Mouse (Mus musculus): ENCODE results near the gene Ing1.
A peak's percentile ranks its signal among the peaks of the same experiment; 100 is the strongest.
"Not testable (repeated sequence)": the region's sequence is repeated elsewhere in the genome, so short reads cannot be mapped to it uniquely, and the experiment has no call there.

Ing1 gene

DNA sequence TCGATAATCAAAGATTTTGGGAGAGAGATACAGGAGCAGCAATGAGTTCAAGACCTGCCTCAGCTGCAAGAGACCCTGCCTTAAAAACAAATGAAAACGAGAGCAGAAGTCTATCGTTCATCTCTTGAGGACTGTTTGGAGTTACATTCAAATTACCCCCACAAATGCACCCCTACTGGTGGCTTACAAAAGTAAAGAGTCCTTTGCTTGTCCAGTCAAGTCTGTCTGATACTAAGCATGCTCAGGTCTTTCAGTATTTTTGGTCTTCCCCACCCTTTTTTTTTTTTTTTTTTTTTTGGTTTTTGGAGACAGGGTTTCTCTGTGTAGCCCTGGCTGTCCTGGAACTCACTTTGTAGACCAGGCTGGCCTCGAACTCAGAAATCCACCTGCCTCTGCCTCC is 3.9 kb upstream of the Ing1 start:
- DNase-seq (ENCODE audit: low spot score): not testable (repeated sequence)

DNA sequence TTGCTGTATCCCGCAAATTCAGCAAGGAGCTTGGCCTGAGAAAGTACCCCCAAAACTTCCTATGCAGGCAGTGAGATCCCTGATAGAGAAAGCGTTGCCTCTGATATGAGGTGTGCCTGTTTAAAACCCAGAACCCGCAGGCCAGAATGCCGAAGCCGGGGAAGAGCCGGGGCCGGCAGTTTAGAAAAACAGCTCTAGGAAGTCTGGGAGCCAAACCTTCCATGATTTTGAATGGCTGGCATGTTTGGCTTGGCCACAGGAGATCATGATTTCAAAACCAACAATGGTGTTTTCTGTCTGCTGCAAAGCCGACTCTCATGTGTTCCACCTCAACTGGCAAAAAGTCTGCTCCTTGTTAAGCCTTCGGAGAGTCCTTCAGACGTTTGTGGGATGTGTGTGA is 3.0 kb upstream of the Ing1 start:
- DNase-seq (ENCODE audit: low spot score): no peak

DNA sequence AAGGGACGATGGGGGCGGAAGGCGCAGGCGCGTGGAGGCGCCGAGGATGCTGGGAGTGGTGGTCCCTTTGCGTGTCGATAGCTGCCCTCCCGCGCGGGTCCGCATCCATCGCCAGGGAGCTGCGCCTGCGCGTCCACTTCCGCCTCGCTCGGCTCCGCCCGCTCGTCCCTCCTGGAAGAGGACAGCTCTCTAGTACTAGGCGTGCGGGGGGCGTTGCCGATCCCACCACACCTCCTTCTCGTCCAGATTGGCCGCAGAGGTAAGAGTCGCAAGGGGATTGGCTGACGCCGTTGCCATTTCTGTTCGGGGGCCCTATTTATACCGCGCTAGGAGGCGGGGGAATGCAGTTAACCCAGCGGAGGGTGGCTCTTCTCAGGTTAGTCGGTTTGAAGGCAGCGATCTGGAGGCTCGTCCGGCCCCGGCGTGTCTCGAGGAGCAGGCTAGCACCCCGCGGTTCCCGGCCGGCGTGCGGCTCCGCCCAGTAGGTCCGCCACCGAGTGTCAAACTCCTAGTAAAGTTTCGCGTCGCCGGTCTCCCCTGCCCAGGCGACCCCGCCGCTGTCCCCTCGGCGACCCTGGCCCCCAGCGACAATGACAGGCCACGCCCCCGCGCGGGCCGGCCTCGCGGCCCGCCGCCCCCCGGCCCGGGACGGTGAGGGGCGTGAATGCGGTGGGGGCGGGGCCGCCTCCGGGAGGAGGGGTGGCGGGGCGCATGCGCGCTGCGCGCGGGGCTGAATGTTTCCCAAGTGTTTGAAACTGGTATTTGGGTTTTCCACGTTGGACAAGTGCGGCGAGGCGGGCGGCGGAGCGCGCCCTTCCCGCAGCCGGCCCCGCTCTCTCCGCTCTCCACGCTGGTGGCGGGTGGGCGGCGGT is 585 bp downstream of the Ing1 start:
- peak; percentile 99 for DNase-seq (ENCODE audit: low spot score)

DNA sequence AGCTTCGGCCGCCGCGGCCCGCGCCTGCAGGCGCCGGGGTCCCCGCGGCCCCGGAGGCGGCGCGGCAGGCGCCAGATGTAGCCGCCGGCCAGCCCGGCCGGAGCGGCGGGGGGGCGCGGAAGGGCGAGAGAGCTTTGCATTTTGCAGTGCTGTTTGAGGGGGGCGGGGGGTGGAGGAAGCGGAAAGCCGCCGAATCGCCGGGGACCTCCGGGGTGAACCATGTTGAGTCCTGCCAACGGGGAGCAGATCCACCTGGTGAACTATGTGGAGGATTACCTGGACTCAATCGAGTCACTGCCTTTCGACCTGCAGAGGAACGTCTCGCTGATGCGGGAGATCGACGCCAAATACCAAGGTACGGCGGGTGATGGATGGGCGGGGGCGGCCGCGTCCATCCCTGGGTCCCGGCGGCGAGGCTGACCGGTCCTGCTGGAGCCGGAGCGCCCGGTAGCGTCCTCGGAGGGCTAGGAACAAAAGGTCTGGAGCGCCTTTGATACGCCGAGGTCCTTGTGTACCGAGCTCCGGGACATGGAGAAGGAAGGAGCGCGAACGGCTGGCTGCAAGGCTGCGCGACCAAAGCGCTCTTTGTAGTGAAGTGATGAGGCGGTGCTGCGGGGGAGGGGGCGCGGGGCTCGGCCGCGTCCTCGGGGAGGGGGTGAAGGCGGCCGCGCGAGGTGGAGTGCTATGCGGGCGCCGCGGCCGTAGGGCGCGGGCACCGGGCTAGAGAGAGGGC is 1.5 kb downstream of the Ing1 start:
- DNase-seq (ENCODE audit: low spot score): peak; percentile 76

DNA sequence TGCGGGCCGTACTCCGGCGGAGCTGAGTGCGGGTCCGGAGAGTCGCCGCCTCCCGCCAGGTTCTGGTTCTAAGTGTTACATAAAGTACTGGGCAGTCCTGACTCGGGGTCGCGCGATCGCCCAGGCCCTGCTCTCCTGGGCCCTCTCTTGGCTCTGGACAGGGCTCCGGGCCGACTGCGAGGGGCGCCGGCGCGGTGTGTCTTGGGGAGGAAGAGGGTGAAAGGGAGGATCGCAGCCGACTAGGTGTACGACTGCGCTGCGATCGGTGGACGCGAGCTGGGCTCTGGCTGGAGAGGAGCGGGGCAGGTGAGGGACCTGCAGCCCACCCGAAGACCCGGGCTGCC is 2.0 kb downstream of the Ing1 start:
- peak; percentile 76 for DNase-seq (ENCODE audit: low spot score)

DNA sequence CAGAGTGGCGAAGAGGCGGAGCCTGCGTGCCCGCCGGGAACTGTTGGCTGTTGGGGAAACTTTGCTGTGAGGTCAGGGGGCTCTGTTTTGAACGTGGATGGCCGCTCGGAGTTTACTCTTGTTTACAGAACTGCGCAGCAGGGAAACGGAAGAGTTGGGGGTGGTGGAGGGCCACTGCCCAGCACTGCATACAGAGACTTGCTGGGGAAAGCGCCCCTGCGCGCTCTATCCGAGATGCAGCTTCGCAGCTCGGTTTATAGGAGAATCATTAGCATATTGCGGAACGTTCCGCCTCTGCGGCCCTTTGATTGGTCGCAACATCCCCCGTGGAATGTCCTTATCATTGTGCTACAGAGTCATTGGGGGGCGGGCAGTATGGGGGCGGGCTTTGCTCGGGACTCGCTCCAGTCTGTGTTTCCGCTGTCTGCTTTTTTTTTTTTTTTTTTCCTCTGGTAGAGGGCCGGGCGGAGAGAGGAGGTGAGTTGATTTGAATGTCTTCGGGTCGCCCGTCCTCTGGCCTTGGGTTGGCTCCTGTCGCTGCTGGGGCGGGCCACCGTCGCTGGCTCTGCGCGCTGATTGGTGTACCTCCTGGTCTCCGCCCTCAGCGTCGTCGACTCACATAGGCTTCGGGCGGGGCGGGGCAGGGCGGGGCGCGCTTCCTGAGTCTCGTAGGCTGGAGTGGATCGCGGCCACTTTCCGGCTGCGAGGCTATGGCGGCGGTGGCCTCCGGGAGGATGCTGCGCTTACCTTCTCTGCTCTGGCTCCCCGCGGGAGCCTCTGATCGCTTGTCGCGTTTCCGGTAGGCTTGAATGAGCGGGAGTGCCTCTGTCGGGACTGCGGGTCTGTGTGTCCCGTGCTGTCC is 2.6 kb downstream of the Ing1 start:
- peak; percentile 96 for DNase-seq (ENCODE audit: low spot score)

DNA sequence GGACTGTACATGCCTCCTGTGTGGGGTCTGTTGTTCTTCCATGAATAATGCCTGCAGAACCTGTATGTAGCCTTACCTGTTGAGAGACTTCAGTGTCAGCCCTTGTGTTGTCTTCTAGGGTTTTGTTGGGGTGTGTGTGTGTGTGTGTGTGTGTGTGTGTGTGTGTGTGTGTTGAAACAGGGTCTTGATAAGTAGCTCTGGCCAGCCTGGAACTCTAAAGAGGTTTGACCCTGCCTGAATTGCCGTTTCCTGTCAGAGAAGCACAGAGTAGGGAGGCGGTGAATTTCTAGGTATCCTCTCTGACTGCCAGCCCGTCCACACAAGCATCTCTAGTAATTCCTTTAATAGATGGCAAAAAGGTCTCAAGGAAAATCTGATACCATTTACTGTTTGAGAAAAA is 4.1 kb downstream of the Ing1 start:
- no peak for DNase-seq (ENCODE audit: low spot score)

DNA sequence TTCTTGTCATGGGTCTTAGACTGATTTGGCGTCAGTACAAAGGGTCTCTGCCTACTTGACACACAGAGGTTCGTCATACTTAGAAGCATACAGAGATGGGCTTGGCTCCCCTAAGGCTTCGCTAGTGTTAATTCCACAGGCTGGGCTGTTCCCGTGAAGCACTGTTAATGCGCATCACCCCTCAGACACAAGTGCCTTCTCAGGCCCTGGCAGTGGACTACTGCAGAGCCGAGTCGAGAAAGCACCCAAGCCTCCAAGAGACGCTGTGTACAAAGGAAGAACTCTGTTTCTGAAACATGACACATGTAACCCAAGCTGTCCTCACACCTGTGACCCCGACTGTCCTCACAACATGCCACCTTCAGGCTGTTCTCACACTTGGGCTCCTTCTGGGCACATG is 4.8 kb downstream of the Ing1 start:
- DNase-seq (ENCODE audit: low spot score): no peak

DNA sequence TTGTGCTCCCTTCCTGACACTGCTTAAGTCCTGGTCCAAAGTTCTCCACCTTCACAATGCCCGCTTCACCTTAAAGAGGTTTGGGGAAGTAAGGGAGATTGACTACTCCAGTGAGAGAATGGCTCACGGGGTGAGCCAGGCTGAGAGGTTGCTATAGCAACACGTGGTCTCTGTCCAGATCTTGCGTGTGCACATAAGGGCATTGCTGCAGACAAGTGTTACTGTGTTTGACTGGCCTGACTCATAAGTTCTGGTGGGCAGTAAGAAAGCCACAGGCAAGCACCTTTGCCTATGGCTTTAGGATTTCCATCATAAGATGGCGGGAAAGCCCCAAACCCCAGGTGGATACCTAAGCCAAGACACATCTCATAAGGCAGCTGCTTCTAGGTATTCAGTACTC is 8.9 kb downstream of the Ing1 start:
- no peak for DNase-seq (ENCODE audit: low spot score)

DNA sequence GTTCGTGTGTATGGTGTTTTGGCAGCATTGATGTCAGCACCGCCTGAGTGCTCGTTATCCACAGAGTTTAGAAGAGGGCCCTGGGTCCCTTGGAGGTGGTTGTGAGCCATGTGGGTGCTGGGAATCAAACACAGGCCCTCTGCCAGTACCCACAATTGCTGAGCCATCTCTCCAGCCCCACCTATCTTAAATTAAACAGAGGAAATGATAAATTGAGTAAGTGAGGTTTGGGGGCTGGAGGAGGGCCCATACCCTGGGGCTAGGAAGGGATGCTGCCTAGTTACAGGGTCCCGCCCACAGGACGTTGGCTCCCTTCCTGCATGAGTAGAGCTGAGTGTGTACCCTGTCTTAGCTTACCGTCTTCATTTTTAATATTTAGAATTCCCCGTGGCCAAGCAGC is 9.3 kb downstream of the Ing1 start:
- no peak for DNase-seq (ENCODE audit: low spot score)

DNA sequence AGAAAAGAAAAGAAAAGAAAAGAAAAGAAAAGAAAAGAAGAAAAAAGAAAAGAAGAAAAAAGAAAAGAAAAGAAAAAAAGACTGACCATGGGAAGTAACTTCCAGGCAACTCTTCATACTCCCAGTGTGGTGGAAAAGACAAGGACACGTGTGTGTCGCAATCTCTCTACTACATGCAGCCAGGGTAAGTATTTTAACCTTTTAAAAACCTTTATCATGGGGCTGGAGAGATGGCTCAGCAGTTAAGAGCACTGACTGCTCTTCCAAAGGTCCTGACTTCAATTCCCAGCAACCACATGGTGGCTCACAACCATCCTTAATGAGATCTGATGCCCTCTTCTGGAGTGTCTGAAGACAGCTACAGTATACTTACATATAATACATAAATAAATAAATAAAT is 12.8 kb downstream of the Ing1 start:
- not testable (repeated sequence) for DNase-seq (ENCODE audit: low spot score)

DNA sequence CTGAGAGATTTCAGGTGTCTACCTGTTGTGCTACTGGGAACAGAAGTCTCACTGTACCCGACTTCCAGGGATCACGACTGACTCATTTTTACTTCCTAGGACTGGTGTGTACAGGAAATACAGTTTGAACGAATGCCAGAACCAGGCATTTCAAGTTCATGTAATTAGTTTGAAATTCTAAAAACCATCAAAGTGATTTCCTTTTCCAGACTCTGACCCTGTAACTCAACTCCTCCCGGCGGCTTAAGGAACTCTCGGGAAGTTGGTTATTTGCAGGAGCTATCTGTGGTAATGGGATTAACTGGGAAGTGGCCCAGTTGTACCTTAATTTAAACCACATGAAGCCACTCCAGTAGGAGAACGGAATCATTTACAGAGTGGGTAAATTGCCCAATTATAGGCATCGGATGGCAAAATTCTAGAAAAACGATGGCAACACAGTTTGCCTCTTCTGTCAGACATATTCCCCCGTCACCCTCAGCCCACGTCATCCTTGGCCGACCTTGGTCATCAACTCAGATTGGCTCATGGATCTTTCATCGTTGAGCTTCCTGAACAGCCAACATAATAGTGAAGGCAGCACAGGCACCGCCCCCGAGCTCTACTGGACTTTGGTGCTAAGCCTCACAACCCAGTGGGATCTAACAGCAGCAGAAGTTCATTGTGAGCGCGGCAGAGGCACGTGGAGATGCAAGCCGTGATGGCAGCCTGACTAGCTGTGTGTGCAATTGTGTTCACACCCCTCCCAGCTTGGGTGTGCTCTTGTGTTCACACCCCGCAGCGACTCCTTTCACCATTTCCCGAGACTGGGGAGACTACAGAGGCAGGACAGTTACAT is 14.1 kb downstream of the Ing1 start:
- no peak for DNase-seq (ENCODE audit: low spot score)

DNA sequence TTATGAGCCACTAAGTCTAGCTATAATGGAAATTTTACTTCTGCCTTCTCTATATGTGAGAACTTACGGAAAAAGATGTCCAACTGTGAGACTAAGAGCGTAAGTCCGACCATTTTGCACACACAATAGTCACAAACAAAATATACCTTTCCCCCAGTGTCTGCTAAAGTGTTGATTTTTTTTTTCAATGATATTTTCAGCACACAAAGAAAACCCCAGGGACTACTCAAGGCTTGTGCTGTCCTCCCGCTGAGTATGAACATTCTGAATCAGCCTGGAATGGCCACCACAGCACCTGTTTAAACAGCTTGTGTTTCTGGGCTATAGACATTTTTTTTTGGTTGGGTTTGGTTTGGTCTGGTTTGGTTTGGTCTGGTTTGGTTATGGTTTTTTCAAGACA is 15.4 kb downstream of the Ing1 start:
- DNase-seq (ENCODE audit: low spot score): no peak

DNA sequence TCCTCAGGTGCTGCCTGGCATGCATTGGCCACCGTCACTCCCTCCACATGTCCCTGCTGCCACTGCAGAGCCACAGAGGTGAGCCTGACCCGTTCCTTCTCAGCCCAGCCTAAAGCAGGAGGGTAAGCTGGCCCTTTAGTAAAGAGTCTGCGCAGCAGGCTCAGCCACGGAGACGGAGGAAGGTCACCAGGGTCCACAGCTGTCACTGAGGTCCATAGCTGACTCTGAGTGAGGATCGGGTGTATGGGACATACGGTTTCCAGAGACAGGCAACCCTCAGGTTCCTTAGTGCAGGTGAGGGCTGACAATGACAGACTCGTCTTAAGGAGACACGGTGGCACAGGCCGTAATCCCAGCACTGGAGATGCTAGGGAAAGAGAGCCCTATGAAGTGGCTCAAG is 16.6 kb downstream of the Ing1 start:
- no peak for DNase-seq (ENCODE audit: low spot score)

DNA sequence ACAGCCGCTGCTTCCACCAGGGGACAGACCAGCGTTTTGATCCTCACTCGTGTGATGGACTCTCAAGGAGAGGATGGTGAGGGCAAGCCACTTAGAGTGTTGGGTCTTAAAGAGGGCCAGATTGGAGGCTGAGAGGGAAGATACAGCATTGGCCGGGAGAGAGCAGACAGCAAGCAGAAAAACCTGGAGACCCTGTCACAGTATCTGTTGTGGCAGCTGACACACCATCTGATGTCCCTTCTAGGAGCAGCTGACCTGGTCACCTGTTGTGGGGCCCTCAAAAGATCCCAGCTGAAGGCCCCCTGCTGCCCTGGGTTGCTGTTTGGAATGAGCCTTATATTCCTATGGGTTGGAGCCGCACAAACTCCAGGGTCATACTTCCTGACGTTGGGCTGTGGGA is 17.1 kb downstream of the Ing1 start:
- DNase-seq (ENCODE audit: low spot score): no peak

DNA sequence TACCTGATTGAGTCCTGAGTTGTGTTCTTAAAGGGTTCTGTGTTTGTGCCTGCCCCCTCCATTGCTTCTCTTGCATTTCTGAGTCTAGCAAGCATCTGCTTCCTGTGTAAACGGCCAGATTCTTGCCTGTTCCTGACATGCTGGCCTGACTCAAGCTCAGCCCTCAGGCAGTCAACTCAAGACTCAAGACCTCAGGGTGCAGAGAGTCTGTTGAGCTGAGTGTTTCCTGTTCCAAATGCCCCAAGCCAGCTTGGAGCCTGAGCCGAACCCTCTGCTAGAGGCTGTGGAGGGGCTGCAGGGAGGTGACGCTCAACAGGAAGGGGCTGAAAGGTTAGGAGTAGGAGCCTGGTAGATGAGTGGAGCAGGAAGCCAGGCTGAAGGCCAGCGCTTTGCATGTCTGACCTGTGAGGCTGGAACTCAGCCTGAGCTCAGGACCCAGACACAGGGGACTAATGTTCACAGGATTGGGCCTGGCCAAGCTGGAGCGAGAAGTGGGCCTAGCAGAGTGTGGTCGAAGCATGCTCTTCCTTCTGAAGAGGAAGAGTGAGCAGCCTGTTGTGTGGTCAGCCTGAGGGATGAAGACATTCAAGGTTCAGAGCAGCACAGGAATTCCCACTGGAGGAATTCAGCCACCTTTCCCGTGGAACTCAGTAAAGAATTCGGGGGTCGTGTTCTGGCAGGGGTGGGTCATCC is 19.7 kb downstream of the Ing1 start:
- DNase-seq (ENCODE audit: low spot score): no peak

DNA sequence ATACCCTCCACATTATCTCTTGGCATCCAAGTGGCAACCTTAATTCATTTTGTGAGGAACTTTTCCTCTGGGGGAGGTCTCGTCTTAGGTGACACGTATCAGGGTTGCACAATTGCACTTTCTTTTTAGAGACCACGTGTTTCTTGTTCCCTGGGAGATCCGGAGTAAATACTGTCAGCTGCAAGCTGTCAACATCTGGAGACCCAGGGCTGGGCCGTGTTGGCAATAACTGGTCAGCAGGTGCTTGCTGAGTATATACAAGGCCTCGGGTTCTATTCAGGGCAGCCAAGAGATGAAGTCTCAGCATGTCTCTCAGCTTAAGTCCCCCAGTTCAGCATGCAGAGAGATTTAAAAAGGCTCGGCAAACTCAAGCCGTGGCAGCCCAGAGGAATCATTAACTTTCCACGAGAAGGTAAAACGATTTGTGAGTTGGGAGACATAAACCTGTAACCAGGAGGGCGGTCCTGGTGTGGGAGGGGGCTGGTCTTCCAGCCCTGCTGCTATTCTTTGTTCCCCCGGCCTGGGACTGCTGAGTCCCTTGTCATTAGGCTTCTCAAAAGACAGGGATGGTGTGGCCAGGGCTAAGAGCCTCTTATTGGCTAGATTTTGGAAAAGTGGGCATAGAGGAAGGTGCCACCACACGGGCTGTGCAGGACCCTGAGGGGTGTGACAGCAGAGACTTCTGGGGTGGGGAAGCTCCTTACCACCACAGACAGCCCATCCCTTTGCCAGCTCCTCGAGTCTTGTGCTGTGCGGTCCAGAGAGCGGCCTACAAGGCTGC is 20.4 kb downstream of the Ing1 start:
- DNase-seq (ENCODE audit: low spot score): no peak

DNA sequence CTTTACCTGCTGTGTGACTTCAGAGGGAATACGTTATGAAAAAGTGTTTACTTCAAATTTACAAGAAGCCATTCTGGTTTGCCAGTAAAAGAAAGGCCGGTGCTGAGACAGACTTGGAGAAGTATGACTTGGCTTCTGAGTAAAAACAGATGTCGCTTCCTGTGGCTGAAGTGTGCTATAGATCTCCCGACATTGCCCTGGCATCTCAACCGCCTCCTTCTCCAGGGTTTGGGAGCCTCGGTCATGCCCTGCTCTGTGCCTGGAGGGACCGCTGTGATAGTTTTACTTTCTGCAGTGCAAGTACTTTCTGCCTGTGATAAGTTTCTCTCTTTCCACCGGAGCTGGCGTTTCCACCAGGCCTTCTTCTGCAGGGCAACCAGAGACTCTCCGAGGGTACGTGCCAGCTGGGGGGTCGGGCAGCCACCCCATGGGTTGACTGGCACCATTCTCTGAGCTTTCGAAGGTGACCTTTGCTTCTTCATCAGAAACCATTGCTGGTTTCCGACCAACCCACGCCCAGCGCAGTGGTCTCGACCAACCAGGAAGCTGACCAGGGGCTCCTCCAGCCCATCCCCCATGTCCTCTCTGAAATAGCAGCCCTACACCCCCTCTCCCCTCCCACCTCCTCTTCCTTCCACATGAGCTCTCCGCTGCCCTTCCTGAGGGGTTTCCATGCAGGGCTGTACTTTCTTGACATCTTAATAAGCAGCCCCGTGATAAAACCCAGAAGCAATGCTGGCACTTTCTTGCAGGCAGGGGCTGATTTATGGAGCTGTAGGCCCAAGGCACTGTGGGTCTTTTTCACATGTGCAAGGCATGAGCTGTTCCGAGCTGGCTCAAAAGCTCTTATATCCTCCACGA is 30.4 kb downstream of the Ing1 start:
- no peak for DNase-seq (ENCODE audit: low spot score)

DNA sequence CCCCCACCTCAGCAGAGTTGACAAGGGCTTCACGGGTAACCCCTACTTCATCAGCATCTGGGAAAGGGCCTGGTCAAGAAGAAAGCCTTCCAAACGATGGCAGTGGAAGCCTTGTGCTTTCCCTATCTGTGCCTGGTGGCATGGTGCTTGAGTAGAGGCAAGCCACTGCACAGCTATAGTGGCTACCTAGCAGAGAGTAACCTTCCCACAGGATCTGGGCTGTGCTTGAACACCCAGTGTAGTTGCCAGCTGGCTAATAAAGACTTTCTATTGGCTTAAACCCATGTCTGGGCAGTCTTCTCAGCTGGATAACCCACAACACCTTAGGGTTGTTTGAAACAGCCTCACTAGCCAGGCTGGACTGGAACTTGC is 31.0 kb downstream of the Ing1 start:
- no peak for DNase-seq (ENCODE audit: low spot score)

DNA sequence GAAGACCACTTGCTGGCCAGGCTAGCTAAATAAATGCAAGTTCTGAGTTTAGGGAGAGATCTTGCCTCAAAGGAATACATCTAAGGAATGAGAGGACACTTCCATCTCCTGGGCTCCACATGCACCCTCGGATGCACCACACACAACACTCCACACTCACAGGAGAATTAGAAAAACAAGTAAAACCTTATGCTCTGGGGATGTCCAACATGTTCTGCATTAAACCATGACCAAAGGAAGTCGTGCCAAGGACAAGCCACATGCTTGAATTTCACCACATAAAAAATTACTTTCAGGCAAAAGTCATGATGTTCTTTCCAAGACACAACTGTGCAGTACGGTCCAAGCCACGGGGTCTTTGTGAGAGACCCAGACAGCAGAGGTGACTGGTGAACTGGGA is 36.5 kb downstream of the Ing1 start:
- no peak for DNase-seq (ENCODE audit: low spot score)

Measured in testis, postnatal 10 days (tissue).